Mouse (Mus musculus): ENCODE measurements around the gene Galnt12. TPM values are rescaled to one million over a fixed set of nuclear protein-coding genes. Genes with fewer than 3 reads are reported as not detected.

Gene Galnt12
- polyA plus RNA-seq, 1 experiment from 2014 or later, result 2.2 TPM

DNA sequence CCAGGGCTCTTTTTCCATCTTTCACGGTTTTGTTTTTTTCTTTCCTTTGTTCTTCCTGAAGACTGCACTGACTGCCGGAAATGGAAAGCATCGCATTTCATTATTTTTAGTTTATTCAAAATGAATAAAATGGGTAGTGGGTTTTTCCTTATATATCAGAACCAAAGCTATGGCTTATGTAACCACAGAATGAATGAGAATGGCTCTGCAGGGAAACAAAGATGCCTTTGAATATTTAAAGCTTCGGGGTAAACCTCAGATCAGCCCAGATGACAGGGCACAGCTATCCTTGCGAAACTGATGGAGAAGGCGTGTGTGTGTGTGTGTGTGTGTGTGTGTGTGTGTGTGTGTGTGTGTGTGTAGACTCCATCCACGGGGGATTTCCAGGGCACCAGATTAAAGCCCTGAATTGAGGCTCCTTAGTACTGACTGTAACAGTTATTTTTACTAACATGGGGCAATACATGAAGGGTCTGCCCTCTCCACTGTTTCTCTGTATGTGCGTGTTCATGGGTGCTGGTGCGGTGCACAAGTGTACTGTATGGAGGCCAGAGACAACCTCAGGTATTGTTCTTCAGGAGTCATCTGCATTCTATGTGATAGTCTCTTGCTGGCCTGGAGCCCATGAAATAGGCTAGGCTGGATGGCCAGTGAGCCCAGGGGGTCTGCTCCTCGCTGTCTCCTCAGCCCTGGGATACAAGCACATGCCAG is 49.9 kb downstream of the Galnt12 start:
- DNase-seq (ENCODE audit: low spot score), result no peak
- Histone ChIP-seq H3K9me3 (no peaks in the 10 kb centered on the region), H3K27me3 (ENCODE audit: insufficient read depth, poor library complexity, severe bottlenecking) (peaks cover 6% of the 10 kb centered on the region; the same call in 1 of the 2 replicates), H3K4me1 (peaks cover 44% of the 10 kb centered on the region), H3K36me3 (no peaks in the 10 kb centered on the region), H3K4me3 (no peak overlapping the region), H3K27ac (no peak overlapping the region)
- whole genome bisulfite sequencing, result 79% methylated on average over 10 of the region's 10 CpGs

GRCm38 (mm10) chr4:47143849-47144248 is 52.1 kb downstream of the Galnt12 start:
- WGBS, result 52% methylated on average over 6 of the region's 6 CpGs
- Histone ChIP-seq H3K36me3 (no peaks in the 10 kb centered on the region), H3K9me3 (no peaks in the 10 kb centered on the region), H3K27me3 (ENCODE audit: insufficient read depth, poor library complexity, severe bottlenecking) (peaks cover 3% of the 10 kb centered on the region; the same call in 1 of the 2 replicates), H3K4me3 (no peak overlapping the region), H3K4me1 (peaks cover 46% of the 10 kb centered on the region), H3K27ac (no peak overlapping the region)
- DNase-seq (ENCODE audit: low spot score), result no peak

- 84% methylated on average over 6 of the region's 6 CpGs for WGBS
- Histone ChIP-seq H3K36me3 (no peaks in the 10 kb centered on the region), H3K4me1 (peaks cover 36% of the 10 kb centered on the region), H3K27ac (no peak overlapping the region), H3K27me3 (ENCODE audit: insufficient read depth, poor library complexity, severe bottlenecking) (peaks cover 3% of the 10 kb centered on the region; the same call in 1 of the 2 replicates), H3K4me3 (no peak overlapping the region), H3K9me3 (no peaks in the 10 kb centered on the region)
- no peak for DNase-seq (ENCODE audit: low spot score)
Measured at GRCm38 (mm10) chr4:47145341-47145740, 53.6 kb downstream of the Galnt12 start.

DNA sequence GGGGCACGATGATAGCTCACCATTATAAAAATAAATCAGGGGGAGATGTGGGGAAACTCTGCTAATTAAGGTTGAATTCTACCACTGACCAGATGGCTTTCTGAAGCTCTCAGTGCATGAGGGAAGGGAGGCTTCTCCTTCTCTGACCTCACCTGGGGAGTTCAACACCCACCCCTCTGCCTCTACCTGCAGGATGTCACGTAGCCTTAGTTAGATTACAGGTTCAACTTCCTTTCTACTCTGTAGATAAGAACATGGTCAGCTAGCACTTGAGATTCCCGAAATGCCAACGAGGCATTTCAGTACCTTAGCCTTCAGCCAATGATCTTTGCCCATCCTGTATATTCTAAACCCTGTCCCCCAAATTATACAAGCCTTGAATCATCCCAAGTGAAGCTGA is 54.9 kb downstream of the Galnt12 start:
- no peak for DNase-seq (ENCODE audit: low spot score)
- Histone ChIP-seq H3K9me3 (no peaks in the 10 kb centered on the region), H3K36me3 (no peaks in the 10 kb centered on the region), H3K4me1 (peaks cover 34% of the 10 kb centered on the region), H3K27me3 (ENCODE audit: insufficient read depth, poor library complexity, severe bottlenecking) (peaks cover 3% of the 10 kb centered on the region; the same call in 1 of the 2 replicates), H3K4me3 (no peak overlapping the region), H3K27ac (no peak overlapping the region)
- WGBS, result 60% methylated on average over 4 of the region's 4 CpGs

DNA sequence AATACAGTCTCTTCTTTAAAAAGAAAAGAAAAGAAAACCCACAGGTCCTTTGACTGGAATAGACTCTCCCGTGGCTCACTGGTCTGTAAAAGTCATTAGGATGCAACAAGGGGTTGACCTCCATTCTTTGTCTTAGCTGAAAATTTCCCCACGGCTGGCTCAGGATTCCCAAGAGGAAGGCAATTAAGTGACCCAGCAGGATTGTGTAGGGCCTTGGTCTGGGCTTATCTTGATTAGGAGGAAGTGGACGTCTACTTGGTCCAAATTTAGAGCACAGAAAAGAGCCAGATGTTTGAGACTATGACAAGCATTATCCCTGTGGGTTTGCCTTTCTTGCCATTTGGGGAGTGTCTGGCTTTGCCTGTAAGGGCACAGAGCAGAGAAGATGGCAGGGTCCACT is 58.3 kb downstream of the Galnt12 start:
- 19% methylated on average over 3 of the region's 3 CpGs for WGBS
- Histone ChIP-seq H3K27me3 (ENCODE audit: insufficient read depth, poor library complexity, severe bottlenecking) (no peaks in the 10 kb centered on the region; the same call in 1 of the 2 replicates), H3K27ac (no peak overlapping the region), H3K9me3 (no peaks in the 10 kb centered on the region), H3K4me1 (peaks cover 18% of the 10 kb centered on the region; the same call in 1 of the 2 replicates), H3K4me3 (no peak overlapping the region), H3K36me3 (no peaks in the 10 kb centered on the region)
- no peak for DNase-seq (ENCODE audit: low spot score)

DNA sequence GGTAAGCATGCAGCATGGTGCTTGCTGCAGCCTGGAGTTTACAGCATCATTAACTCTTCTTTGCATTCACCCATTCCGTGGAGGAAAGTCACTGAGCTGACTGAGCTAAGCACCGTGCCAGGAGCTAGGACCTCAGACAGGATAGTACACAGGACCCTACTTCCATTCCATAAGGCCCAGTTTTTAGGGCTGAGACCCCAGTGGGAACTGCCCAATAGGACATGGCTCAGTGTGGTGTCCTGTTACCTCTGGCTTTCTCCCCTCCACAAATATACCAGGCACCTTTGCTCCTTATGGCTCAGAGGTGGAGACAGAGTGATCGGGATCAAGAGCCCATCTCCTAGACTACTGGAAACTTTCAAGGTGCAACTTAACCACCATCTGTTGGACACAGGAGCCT is 59.1 kb downstream of the Galnt12 start:
- Histone ChIP-seq H3K9me3 (no peaks in the 10 kb centered on the region; the same call in 1 of the 2 replicates), H3K36me3 (no peaks in the 10 kb centered on the region), H3K4me1 (peaks cover 18% of the 10 kb centered on the region; the same call in 1 of the 2 replicates), H3K4me3 (no peak overlapping the region), H3K27ac (no peak overlapping the region), H3K27me3 (ENCODE audit: insufficient read depth, poor library complexity, severe bottlenecking) (no peaks in the 10 kb centered on the region; the same call in 1 of the 2 replicates)
- no peak for DNase-seq (ENCODE audit: low spot score)
- WGBS, result 78% methylated on average over 3 of the region's 3 CpGs

DNA sequence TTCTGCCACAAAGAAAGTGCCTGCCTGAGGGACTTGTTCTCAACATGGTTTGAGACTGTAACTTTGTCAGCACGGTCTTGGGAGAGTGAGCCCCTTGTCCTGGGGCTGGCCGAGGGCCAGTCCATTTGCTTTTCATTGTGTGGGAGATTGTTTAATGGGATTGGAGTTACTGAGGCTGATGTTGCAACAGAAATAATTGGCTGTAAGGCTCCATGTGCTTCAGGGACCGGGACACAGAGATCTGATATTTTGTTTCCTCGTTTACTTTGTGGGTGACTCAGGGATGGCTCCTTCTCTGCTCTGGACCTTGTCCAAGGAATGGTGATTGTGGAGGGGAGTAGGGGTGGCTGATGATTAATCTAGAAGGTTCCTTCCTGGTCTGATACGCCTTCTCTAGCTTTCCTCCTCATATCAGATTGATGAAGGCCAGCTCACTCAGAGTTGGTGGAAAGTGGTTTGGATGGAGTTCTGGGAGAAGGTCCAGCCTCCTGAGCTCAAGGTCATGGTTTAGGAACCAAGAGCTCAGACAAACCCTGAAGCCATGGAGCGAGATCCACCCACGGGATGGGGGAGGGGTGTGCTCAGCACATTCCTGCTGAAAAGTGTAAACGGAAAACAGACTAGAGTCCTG is 60.0 kb downstream of the Galnt12 start:
- no peak overlapping the region for H3K27ac ChIP-seq
- H3K9me3 ChIP-seq, result no peaks in the 10 kb centered on the region; the same call in 1 of the 2 replicates
- peaks cover 16% of the 10 kb centered on the region; the same call in 1 of the 2 replicates for H3K4me1 ChIP-seq
- WGBS, result 60% methylated on average over 8 of the region's 8 CpGs
- H3K27me3 ChIP-seq (ENCODE audit: insufficient read depth, poor library complexity, severe bottlenecking), result no peaks in the 10 kb centered on the region; the same call in 1 of the 2 replicates
- H3K4me3 ChIP-seq, result no peak overlapping the region
- DNase-seq (ENCODE audit: low spot score), result no peak
- no peaks in the 10 kb centered on the region for H3K36me3 ChIP-seq

DNA sequence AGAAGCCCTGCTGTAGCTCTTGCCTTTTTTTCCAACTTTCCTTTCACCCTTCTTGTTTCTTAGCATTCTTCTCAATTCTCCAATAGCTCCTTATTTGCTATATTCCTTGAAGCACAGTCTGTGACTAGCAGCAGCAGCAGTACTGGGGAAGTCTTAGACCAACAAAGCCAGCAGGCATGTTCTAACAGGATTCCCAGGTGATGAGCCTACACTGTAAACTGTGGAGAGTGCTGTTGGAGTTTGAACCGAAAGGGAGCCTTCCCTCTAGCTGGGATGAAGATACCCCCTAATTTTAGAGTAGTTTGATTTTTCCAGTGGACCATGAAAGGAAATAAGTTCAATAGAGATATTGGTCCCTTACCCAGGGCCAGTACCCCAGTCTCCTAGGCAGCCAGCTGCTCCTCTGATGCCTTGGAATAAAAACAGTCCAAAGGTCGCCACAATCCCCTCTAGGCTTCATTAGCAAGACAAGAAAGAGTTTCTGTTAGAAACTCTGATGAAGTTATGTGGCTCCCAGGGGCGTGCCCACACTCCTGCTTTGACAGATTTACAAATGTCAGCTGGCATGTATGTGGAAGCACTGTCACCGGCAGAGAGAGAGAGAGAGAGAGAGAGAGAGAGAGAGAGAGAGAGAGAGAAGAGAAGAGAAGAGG is 69.5 kb downstream of the Galnt12 start:
- no peak for DNase-seq (ENCODE audit: low spot score)
- Histone ChIP-seq H3K27ac (no peak overlapping the region), H3K36me3 (no peaks in the 10 kb centered on the region), H3K4me1 (no peaks in the 10 kb centered on the region), H3K9me3 (0 out of 2 replicates have a peak, but pooled peaks cover 4% of the 10 kb centered on the region), H3K27me3 (ENCODE audit: insufficient read depth, poor library complexity, severe bottlenecking) (no peaks in the 10 kb centered on the region), H3K4me3 (no peak overlapping the region)
- WGBS, result 22% methylated on average over 4 of the region's 4 CpGs

- WGBS, result 74% methylated on average over 12 of the region's 12 CpGs
Measured at GRCm38 (mm10) chr4:47161756-47162587, 70.3 kb downstream of the Galnt12 start.

DNA sequence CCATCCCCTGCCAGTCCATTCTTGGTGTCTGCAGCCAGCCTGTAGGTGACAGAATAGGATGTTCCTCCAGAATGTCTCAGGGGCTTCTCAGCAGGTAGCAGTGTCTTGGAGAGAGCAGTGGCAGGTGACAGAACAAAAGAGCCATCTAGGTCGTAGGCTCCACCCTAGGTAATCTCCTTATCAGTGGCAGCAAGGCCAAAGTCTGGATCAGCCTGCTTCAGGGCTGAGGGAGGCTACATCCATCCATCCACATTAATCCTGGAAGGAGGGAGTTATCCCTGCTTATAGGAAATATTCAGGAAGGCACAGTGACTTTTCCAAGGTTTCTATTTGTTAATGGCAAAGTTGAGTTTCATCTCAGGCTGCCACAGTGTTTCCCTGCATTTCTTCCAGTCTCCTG is 80.6 kb downstream of the Galnt12 start:
- Histone ChIP-seq H3K4me3 (no peak overlapping the region), H3K27ac (no peak overlapping the region), H3K36me3 (no peaks in the 10 kb centered on the region), H3K27me3 (ENCODE audit: insufficient read depth, poor library complexity, severe bottlenecking) (no peaks in the 10 kb centered on the region), H3K4me1 (peaks cover 6% of the 10 kb centered on the region; the same call in 1 of the 2 replicates), H3K9me3 (no peaks in the 10 kb centered on the region)
- DNase-seq (ENCODE audit: low spot score), result no peak
- 25% methylated on average over 1 of the region's 1 CpGs for WGBS

More at GRCm38 (mm10) chr4:47161756-47162587, 70.3 kb downstream of the Galnt12 start:
- H3K27me3 ChIP-seq (ENCODE audit: insufficient read depth, poor library complexity, severe bottlenecking), result no peaks in the 10 kb centered on the region
- no peak overlapping the region for H3K4me3 ChIP-seq
- H3K36me3 ChIP-seq, result no peaks in the 10 kb centered on the region
- no peak for DNase-seq (ENCODE audit: low spot score)
- 0 out of 2 replicates have a peak, but pooled peaks cover 4% of the 10 kb centered on the region for H3K9me3 ChIP-seq
- H3K4me1 ChIP-seq, result no peaks in the 10 kb centered on the region
- no peak overlapping the region for H3K27ac ChIP-seq

Data from heart, embryonic 10.5 days (tissue).